Mouse (Mus musculus) bone marrow macrophage, adult 2 months (primary cell): Measurements from ENCODE around the gene Ctxn1.

Source experiments
- CTCF ChIP-seq: IDR thresholded peaks from 2 replicates; pipeline ENCODE4 v1.5.1; 2012; ENCODE audit warnings: low read depth, mild to moderate bottlenecking, low read length, moderate library complexity
- POLR2A ChIP-seq: IDR thresholded peaks from 2 replicates; pipeline ENCODE4 v1.6.1; 2012; ENCODE audit warnings: mild to moderate bottlenecking, low read depth, low read length, borderline replicate concordance

GRCm38 (mm10) chr8:4219617-4220016, 39.5 kb downstream of the Ctxn1 start:
- no peak for TF ChIP-seq CTCF
- no peak for TF ChIP-seq POLR2A
